Mouse (Mus musculus): ENCODE data around the gene H2afy. TPM values are rescaled to one million over a fixed set of nuclear protein-coding genes. Genes with fewer than 3 reads are reported as not detected.

H2afy gene
- 10 to 100 TPM; 50.9 to 53.9 TPM for total RNA-seq (2021)

DNA sequence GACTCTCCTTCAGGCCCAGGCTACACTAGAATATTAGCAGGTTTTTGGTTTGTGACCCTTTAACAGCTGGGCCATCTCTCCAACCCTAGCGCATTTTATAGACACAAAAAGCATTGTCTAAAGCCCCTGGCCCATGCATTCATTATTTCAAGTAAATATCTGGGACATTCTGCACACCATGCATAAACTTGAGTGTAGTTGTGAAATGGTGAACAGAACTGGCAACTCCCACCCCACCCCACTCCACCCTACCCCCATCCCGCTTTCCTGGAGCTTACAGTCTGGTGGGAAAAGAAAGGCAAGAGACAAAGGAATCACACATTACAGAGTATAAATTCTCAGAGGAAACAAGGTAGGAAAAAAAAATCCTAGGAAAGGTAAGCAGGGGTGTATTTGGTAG lies at the start of gene H2afy:
H2afy (minus strand) TSS at position 162 of the 400 bp plus-strand sequence.
- intact Hi-C loops (cut with DNase I), result no loop called here
- no peak for DNase-seq (ENCODE audit: low spot score)

DNA sequence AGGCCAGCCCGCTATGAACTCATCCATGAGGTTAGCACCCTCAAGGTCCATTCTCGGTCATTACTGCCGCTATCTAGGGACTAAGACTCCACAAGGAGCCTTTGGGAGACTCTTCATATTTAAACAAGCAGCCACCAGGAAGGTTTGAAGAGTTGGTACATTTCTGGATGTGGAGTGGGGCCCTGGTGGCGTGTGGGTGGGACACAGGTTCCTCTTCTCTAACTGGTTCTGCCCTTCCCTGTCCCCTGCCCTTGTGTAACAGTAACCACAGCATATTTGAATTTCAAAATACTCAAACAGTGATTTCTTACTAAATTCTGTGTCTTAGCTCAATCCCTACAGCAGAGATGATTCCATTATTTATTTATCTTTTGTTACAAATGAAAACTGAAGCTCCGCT lies 47.5 kb upstream of the H2afy start:
- intact Hi-C loops (cut with DNase I), result no loop called here

GRCm38 (mm10) chr13:56181424-56181823 lies 45.3 kb upstream of the H2afy start:
- DNase-seq (ENCODE audit: low spot score), result peak; percentile 27
- intact Hi-C loops (cut with DNase I), result no loop called here

More for the DNA sequence above, 47.5 kb upstream of the H2afy start:
- no peak for DNase-seq (ENCODE audit: low spot score)

GRCm38 (mm10) chr13:56178416-56179035 lies 42.4 kb upstream of the H2afy start, which contains the start of gene Tifab:
TSS of gene Tifab (minus strand) at chr13:56178885.
- DNase-seq (ENCODE audit: low spot score), result no peak
- intact Hi-C loops (cut with DNase I), result no loop called here

GRCm38 (mm10) chr13:56176310-56176709 lies 40.1 kb upstream of the H2afy start:
- intact Hi-C loops (cut with DNase I), result no loop called here

GRCm38 (mm10) chr13:56175848-56176247 lies 39.7 kb upstream of the H2afy start:
- intact Hi-C loops (cut with DNase I), result no loop called here
- DNase-seq (ENCODE audit: low spot score), result no peak

More at GRCm38 (mm10) chr13:56176310-56176709, 40.1 kb upstream of the H2afy start:
- no peak for DNase-seq (ENCODE audit: low spot score)

DNA sequence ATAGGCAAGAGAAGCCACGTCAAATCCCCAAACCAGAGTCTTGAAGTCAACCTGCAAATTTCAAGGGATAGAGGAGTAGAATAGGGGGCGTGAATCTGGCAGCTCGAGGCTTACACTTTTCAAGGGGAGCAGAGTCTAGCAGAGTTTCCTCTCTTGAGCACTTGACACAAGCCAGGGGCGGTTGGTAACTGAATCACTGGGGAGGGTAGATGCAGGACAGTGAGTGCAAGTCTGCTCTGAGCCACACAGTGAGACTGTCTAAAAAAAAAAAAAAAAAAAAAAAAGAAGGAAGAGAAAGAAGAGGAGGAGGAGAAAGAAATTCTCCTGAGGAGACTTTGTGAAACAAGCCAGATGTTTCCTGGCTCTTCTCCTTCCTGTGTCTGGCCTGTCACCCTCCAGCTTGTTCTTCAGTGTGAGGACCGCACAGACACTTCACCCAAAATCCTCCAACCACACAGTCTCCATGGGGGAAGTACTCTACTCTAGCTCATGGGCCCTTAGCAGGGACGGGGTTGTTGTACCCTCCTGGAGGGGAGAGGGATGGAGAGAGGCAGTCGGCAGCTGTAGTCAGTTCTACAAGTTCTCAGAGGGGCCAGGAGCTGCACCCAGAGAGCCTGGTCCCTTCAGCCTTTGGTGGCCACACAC lies 36.9 kb upstream of the H2afy start:
- intact Hi-C loops (cut with DNase I), result no loop called here
- DNase-seq (ENCODE audit: low spot score), result no peak

- intact Hi-C loops (cut with DNase I), result no loop called here
- no peak for DNase-seq (ENCODE audit: low spot score)
Observed at GRCm38 (mm10) chr13:56172106-56172505, 35.9 kb upstream of the H2afy start.

DNA sequence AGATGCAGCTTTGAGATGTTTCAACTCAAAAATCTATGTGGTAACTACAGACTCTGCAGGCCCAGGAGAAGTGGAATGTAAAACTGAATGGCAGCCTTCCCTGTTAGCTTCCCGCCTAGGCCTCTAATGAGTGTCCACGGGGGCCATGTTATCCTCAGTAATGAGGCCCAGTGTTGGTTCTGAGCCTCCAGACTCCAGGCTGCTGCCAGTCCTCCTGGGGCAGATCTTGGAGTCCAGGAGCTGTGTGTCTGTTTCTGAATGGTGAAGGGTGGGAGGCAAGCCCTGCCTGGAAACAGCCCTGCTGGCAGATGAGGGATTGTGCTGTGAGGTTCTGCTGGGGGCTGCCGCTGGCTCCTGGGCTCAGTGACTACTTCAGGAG lies 32.2 kb upstream of the H2afy start:
- intact Hi-C loops (cut with DNase I), result no loop called here
- no peak for DNase-seq (ENCODE audit: low spot score)

GRCm38 (mm10) chr13:56167446-56168402 lies 31.6 kb upstream of the H2afy start:
- intact Hi-C loops (cut with DNase I), result no loop called here
- DNase-seq (ENCODE audit: low spot score), result no peak

DNA sequence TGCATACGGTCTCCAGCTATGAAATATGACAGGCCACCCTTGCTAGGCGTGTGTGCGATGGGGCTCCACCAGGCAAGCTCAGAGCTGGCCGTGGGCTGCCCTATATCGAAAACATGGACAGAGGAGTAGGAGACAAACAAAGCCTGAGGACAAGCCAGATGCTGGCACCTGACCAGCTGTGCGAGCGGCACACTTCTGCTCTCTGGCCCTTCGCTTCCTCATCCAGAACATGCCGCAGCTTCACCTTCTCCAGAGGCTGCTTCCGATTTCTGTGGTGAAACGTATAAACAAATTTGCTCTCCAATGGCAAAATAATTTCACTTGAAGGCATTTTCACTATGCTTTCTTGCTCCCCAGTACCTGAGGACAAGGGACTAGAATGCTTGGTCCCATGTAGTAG lies 29.4 kb upstream of the H2afy start:
- intact Hi-C loops (cut with DNase I), result no loop called here
- no peak for DNase-seq (ENCODE audit: low spot score)

GRCm38 (mm10) chr13:56164372-56164771 lies 28.2 kb upstream of the H2afy start:
- intact Hi-C loops (cut with DNase I), result no loop called here
- DNase-seq (ENCODE audit: low spot score), result no peak

DNA sequence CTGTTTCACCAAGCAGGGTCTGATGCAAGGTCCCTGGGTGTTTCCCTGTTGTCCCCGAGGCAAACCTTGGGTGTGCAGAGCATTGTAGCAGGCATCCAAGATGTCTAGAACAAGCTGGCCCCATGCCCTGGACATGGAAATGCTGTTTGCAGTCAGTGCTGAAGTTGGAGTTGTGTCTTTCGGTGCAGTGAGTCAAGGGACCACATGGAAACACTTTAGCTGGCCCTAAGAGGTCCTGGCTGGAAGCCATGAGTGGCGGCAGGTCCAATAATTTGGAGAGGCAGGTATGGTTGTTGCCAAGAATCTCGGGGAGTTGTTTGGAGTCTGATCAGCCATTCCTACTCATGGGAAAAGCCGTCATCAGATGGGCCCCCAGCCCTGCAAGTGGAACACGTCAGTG lies 27.6 kb upstream of the H2afy start:
- peak; percentile 52 for DNase-seq (ENCODE audit: low spot score)
- intact Hi-C loops (cut with DNase I), result no loop called here

- intact Hi-C loops (cut with DNase I), result no loop called here
- DNase-seq (ENCODE audit: low spot score), result no peak
Observed at GRCm38 (mm10) chr13:56162859-56163258, 26.7 kb upstream of the H2afy start.

DNA sequence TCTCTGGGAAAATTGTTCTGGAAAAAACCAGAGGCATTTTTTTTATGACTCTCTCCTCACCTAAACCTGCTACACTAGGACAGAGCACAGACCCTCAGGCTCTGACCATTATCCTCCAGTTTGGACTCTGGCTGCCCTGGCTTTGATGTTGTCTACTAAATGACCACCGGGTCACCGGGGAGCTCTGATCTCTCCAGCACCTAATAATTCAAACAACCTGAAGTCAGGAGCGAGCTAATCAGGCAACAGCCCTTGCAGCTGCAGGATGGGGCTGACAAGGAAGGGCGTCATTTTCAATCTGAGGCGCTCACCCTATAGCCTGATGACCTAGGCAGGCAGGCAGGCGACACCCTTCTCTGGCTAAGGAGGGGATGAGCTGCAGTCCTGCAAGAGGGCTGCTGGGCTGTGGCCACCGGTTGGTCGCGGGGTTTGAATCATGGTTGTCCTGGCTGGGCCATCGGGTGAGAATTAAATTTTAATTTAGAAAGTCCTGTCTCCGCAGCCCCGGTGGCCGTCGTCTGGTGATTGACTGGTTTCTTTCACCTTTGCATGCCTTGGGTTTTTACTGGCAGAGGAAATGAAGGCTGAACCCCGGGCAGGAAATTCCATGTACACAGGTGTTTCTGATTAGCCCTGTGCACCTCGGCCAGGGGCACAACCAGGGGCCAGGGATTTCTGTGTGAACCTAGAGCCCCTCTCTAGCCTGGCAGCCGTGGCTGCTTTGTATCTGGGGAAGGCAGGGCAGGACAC lies 23.6 kb upstream of the H2afy start:
- intact Hi-C loops (cut with DNase I), result no loop called here
- no peak for DNase-seq (ENCODE audit: low spot score)

DNA sequence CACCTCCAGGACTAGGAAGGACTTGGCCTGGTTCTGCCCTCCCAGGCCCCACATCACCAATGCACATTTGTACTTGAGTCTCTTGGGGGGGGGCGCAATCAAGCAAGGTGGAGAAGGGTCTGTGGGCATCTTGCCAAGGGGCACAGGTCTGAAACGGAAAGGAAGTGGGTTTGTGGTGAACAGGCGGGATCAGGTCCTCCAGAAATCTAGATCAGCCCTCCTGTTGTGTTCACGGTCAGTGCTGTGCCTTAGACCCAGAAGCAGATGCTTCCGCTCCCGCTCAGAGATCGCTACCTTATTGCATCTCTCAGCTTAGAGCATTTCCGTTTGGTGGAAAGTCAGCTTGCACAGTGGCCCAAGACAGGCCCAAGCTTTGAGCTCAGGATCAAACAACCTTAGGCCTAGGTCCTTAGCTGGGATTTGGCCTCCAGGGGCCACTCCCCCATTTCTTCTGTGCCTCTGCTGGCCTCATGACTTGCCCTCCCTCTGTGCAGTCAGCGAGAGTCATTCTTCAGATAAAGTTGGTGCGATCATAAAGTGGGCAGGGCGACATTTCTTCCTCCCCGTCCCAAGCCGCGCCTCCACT lies 22.9 kb upstream of the H2afy start:
- intact Hi-C loops (cut with DNase I), result no loop called here
- no peak for DNase-seq (ENCODE audit: low spot score)

- intact Hi-C loops (cut with DNase I), result no loop called here
- no peak for DNase-seq (ENCODE audit: low spot score)
Observed at GRCm38 (mm10) chr13:56155671-56156070, 19.5 kb upstream of the H2afy start.

GRCm38 (mm10) chr13:56155048-56155447 lies 18.9 kb upstream of the H2afy start:
- intact Hi-C loops (cut with DNase I), result no loop called here

GRCm38 (mm10) chr13:56152773-56153460 lies 16.8 kb upstream of the H2afy start:
- no peak for DNase-seq (ENCODE audit: low spot score)
- intact Hi-C loops (cut with DNase I), result loop anchor here (5.0 kb wide), 1 partner anchor 46 kb away; no protein-coding TSS in a partner anchor

More at GRCm38 (mm10) chr13:56155048-56155447, 18.9 kb upstream of the H2afy start:
- peak; percentile 30 for DNase-seq (ENCODE audit: low spot score)
